Mouse (Mus musculus) liver, embryonic 11.5 days (tissue): ENCODE results near the gene Smarcad1. TPM values are rescaled to one million over a fixed set of nuclear protein-coding genes. Genes with fewer than 3 reads are reported as not detected.
"Not testable (repeated sequence)": the region's sequence is repeated elsewhere in the genome, so short reads cannot be mapped to it uniquely, and the experiment has no call there.

Experiments
- ATAC-seq: fragments of 200-750 bp; cut with Nextera tagmentation; replicated peaks from 2 replicates; pipeline ENCODE4 v1.8.0; 2017; ENCODE audit warnings: moderate number of reproducible peaks, mild to moderate bottlenecking, moderate TSS enrichment, moderate library complexity; ENCODE audit not compliant: low FRiP score
- DNase-seq: peaks from one replicate; pipeline ENCODE4 v3.0.0-alpha.2; 2017; ENCODE audit warnings: low spot score
- H3K27ac ChIP-seq: fragments of 300-500 bp; sonication (generic); 2 replicates; pipeline ENCODE4 v1.5.1; 2014; ENCODE audit warnings: mild to moderate bottlenecking, low read depth, low read length, control low read depth
- H3K27me3 ChIP-seq: fragments of 300-500 bp; sonication (generic); replicated peaks from 2 replicates; pipeline ENCODE4 v1.6.1; 2014; ENCODE audit warnings: low read length, mixed read lengths; ENCODE audit not compliant: control insufficient read depth, insufficient read depth
- H3K36me3 ChIP-seq: fragments of 300-500 bp; sonication (generic); 2 replicates; pipeline ENCODE4 v1.6.1; 2014; ENCODE audit warnings: mild to moderate bottlenecking, low read length, moderate library complexity, mixed read lengths; ENCODE audit not compliant: control insufficient read depth, insufficient read depth
- H3K4me1 ChIP-seq: fragments of 300-500 bp; sonication (generic); replicated peaks from 2 replicates; pipeline ENCODE4 v1.6.1; 2014; ENCODE audit warnings: low read length, mixed read lengths; ENCODE audit not compliant: control insufficient read depth, insufficient read depth
- H3K4me2 ChIP-seq: fragments of 300-500 bp; sonication (generic); 2 replicates; pipeline ENCODE4 v1.6.1; 2014; ENCODE audit warnings: mild to moderate bottlenecking, control low read depth, moderate library complexity
- H3K4me3 ChIP-seq: fragments of 300-500 bp; sonication (generic); 2 replicates; pipeline ENCODE4 v1.5.1; 2014; ENCODE audit warnings: low read depth, low read length, control low read depth
- H3K9ac ChIP-seq: fragments of 300-500 bp; sonication (generic); 2 replicates; pipeline ENCODE4 v1.6.1; 2014; ENCODE audit warnings: low read depth, low read length, control low read depth
- H3K9me3 ChIP-seq: fragments of 300-500 bp; sonication (generic); 2 replicates; pipeline ENCODE4 v1.6.1; 2016; ENCODE audit warnings: low read length, inconsistent platforms, mixed read lengths; ENCODE audit not compliant: control insufficient read depth
- WGBS: fragments of 180-500 bp; shearing (Covaris S2); extraction: QIAGEN DNeasy Blood & Tissue Kit; methylation state at CpG from one replicate; pipeline ENCODE4 v1.1.7; 2014; 5-methylcytosine and 5-hydroxymethylcytosine counted together
- polyA plus RNA-seq: library from polyadenylated mRNA; unstranded; fragments of >200 nt; fragmentation: Nextera tagmentation; extraction: Ambion mirVana; gene quantifications from 2 replicates; pipeline ENCODE4 v1.2.1, GENCODE M21; 2014

Gene Smarcad1
- polyA plus RNA-seq, 1 experiment from 2014 or later: 52.2 TPM

GRCm38 (mm10) chr6:65049100-65049499 lies 6.7 kb downstream of the Smarcad1 start:
- Histone ChIP-seq H3K4me1 (no peaks in the 10 kb centered on the region), H3K9ac (no peak overlapping the region), H3K4me3 (no peak overlapping the region), H3K4me2 (no peak overlapping the region), H3K9me3 (no peaks in the 10 kb centered on the region), H3K27me3 (no peaks in the 10 kb centered on the region), H3K27ac (no peak overlapping the region), H3K36me3 (peaks cover 26% of the 10 kb centered on the region)
- ATAC-seq (no peak; the same call in 1 of the 2 replicates), DNase-seq (no peak)
- WGBS: 93% methylated on average over 4 of the region's 4 CpGs

- H3K4me1 ChIP-seq: no peaks in the 10 kb centered on the region
- ATAC-seq (no peak), DNase-seq (no peak)
- no peak overlapping the region for H3K27ac ChIP-seq
- peaks cover 9% of the 10 kb centered on the region; the same call in 1 of the 2 replicates for H3K36me3 ChIP-seq
- WGBS: 91% methylated on average over 5 of the region's 5 CpGs
- no peak overlapping the region for H3K9ac ChIP-seq
- H3K4me3 ChIP-seq: no peak overlapping the region
- H3K27me3 ChIP-seq: no peaks in the 10 kb centered on the region
- no peaks in the 10 kb centered on the region for H3K9me3 ChIP-seq
- no peak overlapping the region for H3K4me2 ChIP-seq
Measured at GRCm38 (mm10) chr6:65056620-65057019, 14.2 kb downstream of the Smarcad1 start.

- DNase-seq, H3K4me3 ChIP-seq, H3K36me3 ChIP-seq, H3K27ac ChIP-seq, ATAC-seq, H3K9me3 ChIP-seq, H3K9ac ChIP-seq, H3K27me3 ChIP-seq, H3K4me1 ChIP-seq, H3K4me2 ChIP-seq: not testable (repeated sequence)
- WGBS: 80% methylated on average over 3 of the region's 4 CpGs
Measured at GRCm38 (mm10) chr6:65057137-65057536, 14.8 kb downstream of the Smarcad1 start.

GRCm38 (mm10) chr6:65061049-65061448 lies 18.7 kb downstream of the Smarcad1 start:
- H3K4me1 ChIP-seq: no peaks in the 10 kb centered on the region
- no peak overlapping the region for H3K27ac ChIP-seq
- H3K36me3 ChIP-seq: peaks cover 14% of the 10 kb centered on the region; the same call in 1 of the 2 replicates
- ATAC-seq: no peak
- H3K4me2 ChIP-seq: no peak overlapping the region
- no peak overlapping the region for H3K9ac ChIP-seq
- no peaks in the 10 kb centered on the region for H3K9me3 ChIP-seq
- no peak overlapping the region for H3K4me3 ChIP-seq
- H3K27me3 ChIP-seq: no peaks in the 10 kb centered on the region
- DNase-seq: no peak
- 93% methylated on average over 1 of the region's 1 CpGs for WGBS

- ATAC-seq (no peak), DNase-seq (no peak)
- Histone ChIP-seq H3K4me3 (no peak overlapping the region), H3K27ac (no peak overlapping the region), H3K4me2 (no peak overlapping the region), H3K9me3 (no peaks in the 10 kb centered on the region), H3K9ac (no peak overlapping the region), H3K4me1 (no peaks in the 10 kb centered on the region), H3K36me3 (peaks cover 16% of the 10 kb centered on the region; the same call in 1 of the 2 replicates), H3K27me3 (no peaks in the 10 kb centered on the region)
- 91% methylated on average over 2 of the region's 2 CpGs for WGBS
Measured at GRCm38 (mm10) chr6:65075201-65075600, 32.8 kb downstream of the Smarcad1 start.

GRCm38 (mm10) chr6:65079139-65079538 lies 36.8 kb downstream of the Smarcad1 start:
- Histone ChIP-seq H3K4me2 (no peak overlapping the region), H3K27ac (no peak overlapping the region), H3K36me3 (peaks cover 8% of the 10 kb centered on the region; the same call in 1 of the 2 replicates), H3K9ac (no peak overlapping the region), H3K9me3 (no peaks in the 10 kb centered on the region), H3K27me3 (no peaks in the 10 kb centered on the region), H3K4me3 (no peak overlapping the region), H3K4me1 (no peaks in the 10 kb centered on the region)
- 95% methylated on average over 1 of the region's 1 CpGs for WGBS
- no peak for ATAC-seq
- no peak for DNase-seq

GRCm38 (mm10) chr6:65114902-65115301 lies 72.5 kb downstream of the Smarcad1 start:
- no peak overlapping the region for H3K9ac ChIP-seq
- WGBS: 92% methylated on average over 2 of the region's 2 CpGs

GRCm38 (mm10) chr6:65117540-65117939 lies 75.2 kb downstream of the Smarcad1 start:
- 90% methylated on average over 1 of the region's 1 CpGs for WGBS
- no peak for ATAC-seq
- H3K27me3 ChIP-seq: no peaks in the 10 kb centered on the region
- H3K4me3 ChIP-seq: no peak overlapping the region
- no peaks in the 10 kb centered on the region for H3K4me1 ChIP-seq
- DNase-seq: no peak
- H3K4me2 ChIP-seq: no peak overlapping the region
- peaks cover 12% of the 10 kb centered on the region for H3K36me3 ChIP-seq
- H3K9me3 ChIP-seq: no peaks in the 10 kb centered on the region
- H3K27ac ChIP-seq: no peak overlapping the region
- H3K9ac ChIP-seq: no peak overlapping the region

More at GRCm38 (mm10) chr6:65114902-65115301, 72.5 kb downstream of the Smarcad1 start:
- H3K4me1 ChIP-seq: no peaks in the 10 kb centered on the region
- DNase-seq: no peak
- peaks cover 15% of the 10 kb centered on the region for H3K36me3 ChIP-seq
- H3K27me3 ChIP-seq: no peaks in the 10 kb centered on the region
- H3K9me3 ChIP-seq: no peaks in the 10 kb centered on the region
- H3K4me3 ChIP-seq: no peak overlapping the region
- H3K27ac ChIP-seq: no peak overlapping the region
- H3K4me2 ChIP-seq: no peak overlapping the region
- ATAC-seq: no peak

- DNase-seq (no peak), ATAC-seq (no peak)
- Histone ChIP-seq H3K9ac (no peak overlapping the region), H3K36me3 (no peaks in the 10 kb centered on the region), H3K27ac (no peak overlapping the region), H3K4me3 (no peak overlapping the region), H3K27me3 (no peaks in the 10 kb centered on the region), H3K4me1 (no peaks in the 10 kb centered on the region), H3K9me3 (no peaks in the 10 kb centered on the region), H3K4me2 (no peak overlapping the region)
- WGBS: 31% methylated on average over 2 of the region's 2 CpGs
Measured at GRCm38 (mm10) chr6:65126074-65126726, 83.8 kb downstream of the Smarcad1 start.
